Mouse (Mus musculus) liver, adult 2 months (tissue): ENCODE data around the gene Tmem131.
A peak's percentile ranks its signal among the peaks of the same experiment; 100 is the strongest.

Source experiments
- CTCF ChIP-seq: fragments of 200-500 bp; IDR thresholded peaks from 2 replicates; pipeline ENCODE4 v1.5.1; 2011; ENCODE audit warnings: low read depth, low read length, control low read depth
- POLR2A ChIP-seq: fragments of 200-500 bp; IDR thresholded peaks from 2 replicates; pipeline ENCODE4 v1.6.1; 2011; ENCODE audit warnings: low read length, control low read depth; ENCODE audit not compliant: insufficient read depth; ENCODE audit errors: extremely low read depth

GRCm38 (mm10) chr1:36786377-36786776, 157.1 kb downstream of the Tmem131 start:
- TF ChIP-seq POLR2A = no peak
- TF ChIP-seq CTCF = peak; percentile 44
